ENCODE assay signal across 9 mouse cellular contexts in the genomic region with DNA sequence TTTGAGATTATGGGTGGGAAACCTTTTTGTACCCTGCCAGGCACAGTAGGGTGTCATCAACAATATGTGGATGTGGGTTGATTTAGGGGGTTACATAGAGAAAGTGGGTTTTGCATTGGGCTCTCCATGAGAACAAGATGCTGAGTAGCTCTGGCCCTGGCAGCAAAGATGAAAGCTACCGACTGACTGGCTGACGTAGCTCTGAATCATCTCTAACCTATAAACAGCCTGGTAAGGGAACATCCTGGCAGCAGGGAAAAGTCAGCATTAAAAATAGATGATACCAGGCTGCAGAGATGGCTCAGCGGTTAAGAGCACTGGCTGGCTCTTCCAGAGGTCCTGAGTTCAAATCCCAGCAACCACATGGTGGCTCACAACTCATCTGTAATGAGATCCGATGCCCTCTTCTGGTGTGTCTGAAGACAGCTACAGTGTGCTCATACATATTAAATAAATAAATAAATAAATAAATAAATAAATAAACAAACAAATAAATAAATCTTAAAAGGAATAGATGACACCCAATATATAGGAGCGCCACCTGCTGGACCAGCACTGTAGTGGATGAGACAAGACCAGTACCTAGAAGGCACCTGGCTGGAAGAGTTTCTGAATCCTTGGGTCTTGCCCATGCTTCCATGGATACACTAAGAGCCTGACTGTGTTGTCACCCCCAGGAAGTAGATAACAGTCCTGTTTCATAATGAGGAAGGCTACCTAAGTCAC. TPM values are rescaled to one million over a fixed set of nuclear protein-coding genes. Genes with fewer than 3 reads are reported as not detected.
A peak's percentile ranks its signal among the peaks of the same experiment; 100 is the strongest.
DNase-seq lines count a peak whose midpoint lies in the region; ATAC-seq lines count a peak whose summit lies in the region.
"Had no signal": no experiment of that assay in that cellular context is flagged by ENCODE, and none has a peak within 500 bp of the region (broad histone marks: within the 10 kb centered on the region; RNA-seq: fewer than 3 reads in every experiment).

No protein-coding gene starts in this region.

- intact Hi-C loops in left cerebral cortex, postnatal 4 days (cut with DNase I): no loop called here

- H3K4me2 ChIP-seq in forebrain, embryonic 11.5 days (ENCODE audit: low read depth, low read length, severe bottlenecking): no peak overlapping the region
- no peak overlapping the region for H3K4me2 ChIP-seq in midbrain, embryonic 16.5 days (ENCODE audit: low read length)
- H3K4me2 ChIP-seq: heart, embryonic 13.5 days had no signal

- no peak overlapping the region for H3K27ac ChIP-seq in forebrain, embryonic 11.5 days (ENCODE audit: low read depth, low read length)
- H3K27ac ChIP-seq in forebrain, embryonic 10.5 days: no peak overlapping the region
- H3K27ac ChIP-seq in midbrain, embryonic 16.5 days (ENCODE audit: low read length): no peak overlapping the region
- H3K27ac ChIP-seq: heart, embryonic 13.5 days had no signal

- no peaks in the 10 kb centered on the region for H3K36me3 ChIP-seq in forebrain, embryonic 11.5 days (ENCODE audit: control insufficient read depth, insufficient read depth, low read length)
- H3K36me3 ChIP-seq in forebrain, embryonic 10.5 days (replicated peaks): no peaks in the 10 kb centered on the region
- no peaks in the 10 kb centered on the region for H3K36me3 ChIP-seq in splenic B cell, adult 2 months (ENCODE audit: control insufficient read depth, insufficient read depth, low read length, poor library complexity, severe bottlenecking)
- H3K36me3 ChIP-seq in midbrain, embryonic 16.5 days (ENCODE audit: control insufficient read depth, insufficient read depth, low read length): no peaks in the 10 kb centered on the region
- H3K36me3 ChIP-seq: heart, embryonic 13.5 days had no signal

- peaks cover 3% of the 10 kb centered on the region; the same call in 1 of the 2 replicates for H3K4me1 ChIP-seq in forebrain, embryonic 11.5 days (replicated peaks; ENCODE audit: control insufficient read depth, insufficient read depth, low read length)
- peaks cover 11% of the 10 kb centered on the region for H3K4me1 ChIP-seq in forebrain, embryonic 10.5 days
- peaks cover 6% of the 10 kb centered on the region for H3K4me1 ChIP-seq in midbrain, embryonic 16.5 days (ENCODE audit: control insufficient read depth, insufficient read depth, low read length)

- H3K27me3 ChIP-seq in forebrain, embryonic 11.5 days (ENCODE audit: control insufficient read depth, insufficient read depth, low read length): no peaks in the 10 kb centered on the region
- H3K27me3 ChIP-seq in forebrain, embryonic 10.5 days (ENCODE audit: poor library complexity, severe bottlenecking): peaks cover 7% of the 10 kb centered on the region
- H3K27me3 ChIP-seq in splenic B cell, adult 2 months (ENCODE audit: control insufficient read depth, insufficient read depth, low read length, poor library complexity, severe bottlenecking): no peaks in the 10 kb centered on the region
- no peaks in the 10 kb centered on the region for H3K27me3 ChIP-seq in midbrain, embryonic 16.5 days (ENCODE audit: control insufficient read depth, insufficient read depth, low read depth, low read length)

- no peaks in the 10 kb centered on the region for H3K9me3 ChIP-seq in forebrain, embryonic 11.5 days (ENCODE audit: control insufficient read depth, low read length)
- H3K9me3 ChIP-seq in forebrain, embryonic 10.5 days: no peaks in the 10 kb centered on the region
- H3K9me3 ChIP-seq in midbrain, embryonic 16.5 days (replicated peaks; ENCODE audit: control insufficient read depth, low read length, poor library complexity, severe bottlenecking): no peaks in the 10 kb centered on the region
- H3K9me3 ChIP-seq: heart, embryonic 13.5 days had no signal

- no peak overlapping the region for H3K9ac ChIP-seq in forebrain, embryonic 11.5 days (ENCODE audit: low read length)
- no peak overlapping the region for H3K9ac ChIP-seq in midbrain, embryonic 16.5 days (ENCODE audit: low read depth, low read length)
- H3K9ac ChIP-seq: heart, embryonic 13.5 days had no signal

- H3K4me3 ChIP-seq in forebrain, embryonic 11.5 days (ENCODE audit: low read depth, low read length): no peak overlapping the region
- H3K4me3 ChIP-seq in forebrain, embryonic 10.5 days: no peak overlapping the region
- H3K4me3 ChIP-seq in midbrain, embryonic 16.5 days (ENCODE audit: low read depth, low read length): no peak overlapping the region
- H3K4me3 ChIP-seq: heart, embryonic 13.5 days had no signal

- WGBS in forebrain, embryonic 11.5 days: 82% methylated on average over 5 of the region's 5 CpGs
- 85% methylated on average over 5 of the region's 5 CpGs for WGBS in forebrain, embryonic 10.5 days
- 87% methylated on average over 5 of the region's 5 CpGs for WGBS in midbrain, embryonic 16.5 days

- no peak for ATAC-seq in forebrain, embryonic 11.5 days (replicated peaks; ENCODE audit: low FRiP score)
- ATAC-seq in midbrain, embryonic 16.5 days: no peak

- DNase-seq in forebrain, embryonic 11.5 days (ENCODE audit: low spot score): peak; percentile 60
- no peak for DNase-seq in forebrain, embryonic 10.5 days (ENCODE audit: extremely low spot score, low spot score)
- peak; percentile 28 for DNase-seq in ovary, postnatal 36 days (ENCODE audit: low spot score)
- DNase-seq in ovary, adult 18-20 months (ENCODE audit: low spot score): no peak
- peak; percentile 8 for DNase-seq in forelimb bud, embryonic 11.5 days (ENCODE audit: low read depth, low spot score)
- peak; percentile 48 for DNase-seq in left cerebral cortex, postnatal 4 days
- DNase-seq in splenic B cell, adult 2 months (ENCODE audit: low read depth, low spot score): peak; percentile 15

RNA-seq across cellular contexts. Expression of a gene that starts 31.7 kb away (rescaled TPM):
- polyA plus RNA-seq in forebrain, embryonic 11.5 days (2014; fragmentation: Nextera tagmentation; extraction: Ambion mirVana): 0.27 TPM in 1 of 2 replicates, not detected in the other
- 0.02 and 0.06 TPM in 2 replicates for polyA plus RNA-seq in forebrain, embryonic 10.5 days (2016; fragmentation: Nextera tagmentation; extraction: Ambion mirVana)
- total RNA-seq in left cerebral cortex, postnatal 4 days (2021): under 1 TPM; 0.62 to 0.91 TPM
- polyA plus RNA-seq in midbrain, embryonic 16.5 days (2015; fragmentation: Nextera tagmentation; extraction: Ambion mirVana): 0.03 and 0.10 TPM in 2 replicates

Comparison
In these comparisons a context has a peak if more than half of its experiments do, and no peak if none do; other contexts are left out.
1. DNase-seq: peak in forebrain, embryonic 11.5 days (single experiment), ovary, postnatal 36 days (single experiment), forelimb bud, embryonic 11.5 days (single experiment), left cerebral cortex, postnatal 4 days (single experiment) and splenic B cell, adult 2 months (single experiment); none in forebrain, embryonic 10.5 days (single experiment) and ovary, adult 18-20 months (single experiment).